Mouse (Mus musculus): ENCODE measurements around the gene Tollip.

DNA sequence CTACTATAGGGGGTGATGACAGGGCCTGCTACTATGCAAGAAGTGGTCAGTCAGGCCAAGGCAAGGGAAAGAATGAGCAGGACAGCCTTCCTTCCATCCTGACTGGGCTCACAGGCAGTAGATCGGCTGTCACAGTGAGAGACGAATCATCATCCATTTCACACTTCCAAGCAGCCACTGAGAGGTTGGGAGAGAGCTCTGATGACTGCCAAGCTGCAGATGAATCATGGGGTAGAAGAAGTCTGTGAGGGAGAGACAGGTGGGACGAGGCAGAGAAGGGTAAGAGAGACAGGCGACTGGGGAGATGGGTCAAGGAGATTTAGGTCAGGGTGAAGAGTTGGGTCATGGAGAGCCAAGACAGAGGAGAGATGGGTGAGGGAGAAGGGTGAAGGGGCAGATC, 34.6 kb upstream of the Tollip start:
- no peak for TF ChIP-seq CTCF (IDR thresholded peaks at IDR 0.05; ENCODE audit: extremely low read depth, insufficient read length, insufficient replicate concordance, low read depth, low read length)
- no peak for TF ChIP-seq POLR2A (IDR thresholded peaks at IDR 0.05; ENCODE audit: low read depth, low read length)

Measured in small intestine, adult 2 months (tissue).